Mouse (Mus musculus) thymus, postnatal 4 days (tissue): ENCODE results near the gene Ralgps2.

ENCODE experiments used
- DNase-seq: peaks from one replicate; pipeline ENCODE4 v3.0.0; 2021

Gene Ralgps2

DNA sequence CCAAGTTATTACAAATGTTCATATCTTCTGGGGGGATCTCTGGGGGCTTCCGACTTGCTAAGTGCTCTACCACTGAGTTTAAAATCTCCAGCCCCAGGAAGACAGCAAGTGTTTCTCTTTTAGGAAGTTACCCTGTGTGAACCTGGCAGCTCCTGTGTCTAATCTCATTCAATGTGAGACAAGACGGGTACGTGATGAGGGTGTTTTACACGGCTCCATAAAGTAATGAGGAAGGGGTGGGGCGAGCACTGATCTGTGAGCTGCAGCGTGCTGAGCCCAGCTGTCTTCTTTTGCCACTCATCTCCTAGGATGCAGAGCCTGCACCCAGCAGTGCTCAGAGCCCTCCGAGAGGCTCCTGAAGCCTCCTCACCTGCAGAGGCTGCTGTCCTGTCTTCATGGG, 127.5 kb downstream of the Ralgps2 start:
- no peak for DNase-seq

DNA sequence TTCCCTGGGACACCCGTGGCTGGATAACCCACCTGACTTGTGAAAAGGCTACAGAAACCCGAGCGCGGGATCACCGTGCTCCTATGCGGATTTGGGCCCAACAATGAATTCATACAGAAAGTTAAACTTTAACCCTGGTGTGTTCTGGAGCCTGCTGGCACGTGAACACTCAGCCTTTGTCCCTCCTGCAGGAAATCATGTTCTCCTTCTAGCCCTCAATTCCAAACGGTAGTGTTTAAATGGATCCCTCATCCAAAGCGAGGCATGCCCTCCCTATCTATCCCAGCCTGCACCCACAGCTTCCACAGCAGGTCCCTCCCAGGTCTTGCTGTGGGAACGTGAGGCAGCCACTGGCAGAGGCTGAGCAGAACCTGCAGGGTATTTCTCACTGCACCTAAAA, 131.1 kb downstream of the Ralgps2 start:
- no peak for DNase-seq

GRCm38 (mm10) chr1:156801276-156801675, 138.2 kb downstream of the Ralgps2 start:
- no peak for DNase-seq

- no peak for DNase-seq
Observed at GRCm38 (mm10) chr1:156796251-156796650, 143.2 kb downstream of the Ralgps2 start.

- DNase-seq: no peak
Observed at GRCm38 (mm10) chr1:156789844-156790490, 149.5 kb downstream of the Ralgps2 start.

- no peak for DNase-seq
Observed at GRCm38 (mm10) chr1:156787164-156787863, 152.1 kb downstream of the Ralgps2 start.

DNA sequence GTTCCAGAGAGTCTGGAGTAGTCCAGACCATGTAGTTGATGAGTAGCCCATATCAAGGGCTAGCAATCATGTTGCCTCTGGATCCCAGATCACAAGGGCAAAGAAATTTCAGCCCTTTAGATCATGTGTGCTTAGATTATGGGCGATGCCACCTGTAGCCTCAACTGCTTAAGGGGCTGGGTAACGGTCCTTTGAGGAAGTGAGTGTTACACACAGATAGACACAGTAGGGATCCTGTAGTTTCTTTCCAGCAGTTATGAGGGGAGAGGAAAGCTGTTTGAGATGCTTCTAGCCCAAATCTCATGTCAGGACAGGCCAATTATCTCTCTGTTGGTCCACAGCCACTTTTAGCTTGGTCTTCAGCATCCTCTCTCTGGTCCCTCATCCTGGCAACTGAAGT, 153.4 kb downstream of the Ralgps2 start:
- DNase-seq: no peak

GRCm38 (mm10) chr1:156784974-156785373, 154.5 kb downstream of the Ralgps2 start:
- DNase-seq: no peak

DNA sequence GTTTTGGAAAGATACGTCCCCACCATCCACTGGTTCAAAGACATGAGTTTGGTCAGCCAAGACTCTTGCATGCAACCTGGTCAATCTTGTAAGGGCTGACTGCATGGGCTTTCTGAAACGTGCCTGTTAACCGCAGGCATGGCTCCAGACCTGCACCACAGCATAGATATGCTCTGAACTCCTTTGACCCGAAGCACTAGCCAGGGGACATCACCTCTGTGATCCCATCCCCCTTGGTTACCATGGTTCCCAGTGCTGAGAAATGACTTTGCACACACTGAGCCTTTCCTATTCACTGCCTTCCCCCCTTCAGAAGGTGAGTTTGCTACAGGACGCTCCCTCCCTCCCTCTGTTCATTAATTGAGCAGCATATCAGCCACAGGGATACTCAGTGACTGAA, 155.3 kb downstream of the Ralgps2 start:
- DNase-seq: no peak

GRCm38 (mm10) chr1:156781971-156782850, 157.2 kb downstream of the Ralgps2 start:
- DNase-seq: no peak

GRCm38 (mm10) chr1:156781076-156781741, 158.2 kb downstream of the Ralgps2 start:
- DNase-seq: no peak

- DNase-seq: no peak
Observed at GRCm38 (mm10) chr1:156780234-156781005, 159.0 kb downstream of the Ralgps2 start.

DNA sequence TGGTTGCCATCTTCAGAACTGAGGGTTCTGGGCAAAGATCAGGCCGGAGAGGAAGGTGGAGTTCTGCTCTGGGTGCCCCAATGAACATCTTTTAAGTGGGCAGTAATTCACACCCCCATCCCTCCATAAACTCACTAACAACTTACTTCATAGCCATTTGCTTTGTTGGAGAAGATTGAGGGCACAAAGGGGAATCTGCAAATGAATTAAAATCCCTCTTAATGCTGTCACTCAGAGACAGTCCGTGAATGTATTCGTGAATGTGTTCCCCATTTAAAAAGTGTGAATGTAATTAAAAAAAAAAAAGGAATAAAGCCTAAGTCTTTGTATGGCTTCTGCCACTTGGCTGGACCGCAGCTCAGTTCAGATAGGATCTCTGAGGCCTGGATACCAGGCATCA, 159.8 kb downstream of the Ralgps2 start:
- DNase-seq: no peak

DNA sequence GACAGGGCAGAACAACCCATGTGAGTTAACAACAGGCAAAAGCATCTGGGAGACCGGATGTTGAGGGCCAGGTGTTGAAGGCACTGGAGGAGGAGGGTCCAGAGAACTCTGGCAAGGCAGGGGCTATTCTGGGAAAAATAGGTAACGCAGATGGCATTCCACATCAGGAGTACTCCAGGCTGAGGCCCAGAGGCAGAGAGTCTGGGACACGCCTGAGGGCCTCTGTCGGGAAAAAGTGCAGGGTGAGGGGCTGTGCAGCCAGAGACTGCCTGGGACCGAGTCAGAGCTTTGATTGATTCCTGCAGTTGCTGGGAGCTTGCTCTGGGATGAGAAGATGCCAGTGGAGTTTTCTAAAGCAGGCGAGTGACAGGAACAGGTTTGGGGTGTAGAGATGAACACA, 160.4 kb downstream of the Ralgps2 start:
- no peak for DNase-seq

- no peak for DNase-seq
Observed at GRCm38 (mm10) chr1:156777896-156778295, 161.5 kb downstream of the Ralgps2 start.

GRCm38 (mm10) chr1:156775983-156776382, 163.4 kb downstream of the Ralgps2 start:
- no peak for DNase-seq

DNA sequence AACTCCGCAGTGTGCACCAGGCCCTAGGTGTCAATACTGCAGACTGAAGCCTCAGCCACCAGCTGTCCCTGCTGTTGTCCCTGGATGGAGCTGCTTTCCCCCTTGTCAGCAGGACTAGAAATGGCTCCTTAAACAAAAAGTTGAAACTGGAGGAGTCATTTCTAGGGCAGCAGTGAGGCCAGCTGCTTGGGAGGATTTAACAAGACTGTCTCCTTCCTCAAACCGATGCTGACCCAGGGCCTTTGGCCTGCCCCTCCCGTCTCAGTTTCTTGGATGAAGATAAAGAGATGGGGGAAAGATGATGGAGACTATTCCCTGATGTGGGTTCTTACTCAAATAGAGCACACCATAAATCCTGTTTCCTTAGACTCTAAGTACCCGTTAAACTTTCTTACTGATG, 164.2 kb downstream of the Ralgps2 start:
- no peak for DNase-seq

GRCm38 (mm10) chr1:156770845-156771244, 168.6 kb downstream of the Ralgps2 start:
- DNase-seq: no peak

- no peak for DNase-seq
Observed at GRCm38 (mm10) chr1:156769621-156770297, 169.7 kb downstream of the Ralgps2 start.

- DNase-seq: no peak
Observed at GRCm38 (mm10) chr1:156769163-156769562, 170.3 kb downstream of the Ralgps2 start.

DNA sequence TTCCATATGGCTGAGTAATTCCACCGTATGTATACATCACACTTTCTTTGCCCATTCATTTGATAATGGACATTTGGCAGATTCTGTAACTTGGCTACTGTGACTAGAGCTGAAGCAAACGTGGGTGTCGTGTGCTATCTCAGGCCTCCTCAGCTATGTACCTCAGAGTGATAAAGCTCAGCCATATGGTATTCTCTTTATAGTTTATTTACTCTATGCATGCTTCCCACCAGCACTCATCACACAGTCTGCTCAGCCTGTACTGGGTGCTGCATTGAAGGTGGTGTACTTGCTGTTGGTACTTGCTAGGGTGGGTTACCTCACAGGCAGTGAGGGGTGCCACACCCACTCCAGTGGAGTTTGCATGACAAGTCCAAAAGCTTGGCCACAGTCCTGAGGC, 174.1 kb downstream of the Ralgps2 start:
- no peak for DNase-seq

- no peak for DNase-seq
Observed at GRCm38 (mm10) chr1:156764584-156764983, 174.8 kb downstream of the Ralgps2 start.
